In the genomic region with DNA sequence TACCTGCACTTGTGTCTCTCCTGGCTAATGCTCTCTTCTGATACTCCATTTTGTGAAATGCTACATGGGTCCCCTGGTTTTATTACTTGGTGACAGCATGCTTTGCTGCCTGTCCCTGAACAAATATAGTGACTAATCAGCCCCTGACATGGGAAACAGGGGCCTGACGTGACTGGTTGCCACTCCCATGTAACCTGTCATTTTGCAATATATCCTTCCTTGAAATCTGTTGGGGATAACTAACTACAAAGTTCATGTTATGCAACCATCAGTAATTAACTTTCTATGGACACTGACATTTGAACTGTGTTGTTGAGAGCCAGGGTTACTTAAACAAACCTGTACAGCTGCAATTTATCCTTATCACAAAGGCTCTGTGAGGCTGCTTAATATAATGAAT, we compare ENCODE assay signal across 16 mouse cellular contexts. TPM values are rescaled to one million over a fixed set of nuclear protein-coding genes. Genes with fewer than 3 reads are reported as not detected.
DNase-seq lines count a peak whose midpoint lies in the region; ATAC-seq and TF ChIP-seq lines count a peak whose summit lies in the region.
"Had no signal": no experiment of that assay in that cellular context is flagged by ENCODE, and none has a peak within 500 bp of the region (broad histone marks: within the 10 kb centered on the region; RNA-seq: fewer than 3 reads in every experiment).

No protein-coding gene starts in this region.

- no peaks in the 10 kb centered on the region for H3K9me3 ChIP-seq in heart, embryonic 10.5 days
- no peaks in the 10 kb centered on the region for H3K9me3 ChIP-seq in lung, postnatal 0 days (ENCODE audit: low read length)
- H3K9me3 ChIP-seq in liver, embryonic 11.5 days (ENCODE audit: control insufficient read depth, low read length), result no peaks in the 10 kb centered on the region
- no peaks in the 10 kb centered on the region for H3K9me3 ChIP-seq in stomach, embryonic 16.5 days (replicated peaks; ENCODE audit: control insufficient read depth, low read length)
- H3K9me3 ChIP-seq: embryonic facial prominence, embryonic 12.5 days; heart, embryonic 15.5 days; limb, embryonic 10.5 days had no signal

- no peak overlapping the region for H3K4me2 ChIP-seq in lung, postnatal 0 days (replicated peaks; ENCODE audit: low read depth, low read length)
- no peak overlapping the region for H3K4me2 ChIP-seq in liver, embryonic 11.5 days
- no peak overlapping the region for H3K4me2 ChIP-seq in stomach, embryonic 16.5 days (ENCODE audit: low read depth, low read length)
- H3K4me2 ChIP-seq: embryonic facial prominence, embryonic 12.5 days; heart, embryonic 15.5 days had no signal

- TF ChIP-seq POLR2A in lung, adult 2 months (IDR thresholded peaks at IDR 0.05; ENCODE audit: borderline replicate concordance, extremely low read depth, low read depth, low read length), result no peak

- H3K9ac ChIP-seq in lung, postnatal 0 days (replicated peaks; ENCODE audit: low read depth), result no peak overlapping the region
- no peak overlapping the region for H3K9ac ChIP-seq in liver, embryonic 11.5 days (ENCODE audit: low read depth, low read length)
- H3K9ac ChIP-seq in stomach, embryonic 16.5 days (ENCODE audit: low read length), result no peak overlapping the region
- H3K9ac ChIP-seq: embryonic facial prominence, embryonic 12.5 days; heart, embryonic 15.5 days had no signal

- no peak for TF ChIP-seq CTCF in lung, postnatal 0 days (IDR thresholded peaks at IDR 0.05)
- TF ChIP-seq CTCF in lung, adult 2 months (IDR thresholded peaks at IDR 0.05; ENCODE audit: insufficient read depth, low read length), result no peak

- no peaks in the 10 kb centered on the region for H3K27me3 ChIP-seq in heart, embryonic 10.5 days (ENCODE audit: insufficient read depth, poor library complexity, severe bottlenecking)
- H3K27me3 ChIP-seq in lung, postnatal 0 days (replicated peaks; ENCODE audit: insufficient read depth, low read length), result no peaks in the 10 kb centered on the region
- no peaks in the 10 kb centered on the region for H3K27me3 ChIP-seq in liver, embryonic 11.5 days (replicated peaks; ENCODE audit: control insufficient read depth, insufficient read depth, low read length)
- no peaks in the 10 kb centered on the region for H3K27me3 ChIP-seq in stomach, embryonic 16.5 days (ENCODE audit: control insufficient read depth, insufficient read depth, low read length)
- H3K27me3 ChIP-seq: embryonic facial prominence, embryonic 12.5 days; heart, embryonic 15.5 days had no signal

- H3K27ac ChIP-seq in heart, embryonic 10.5 days, result no peak overlapping the region
- H3K27ac ChIP-seq in lung, postnatal 0 days (ENCODE audit: low read length), result peak overlapping the region; percentile 66
- H3K27ac ChIP-seq in liver, embryonic 11.5 days (ENCODE audit: low read depth, low read length), result peak overlapping the region; percentile 14; the same call in 1 of the 2 replicates
- H3K27ac ChIP-seq in stomach, embryonic 16.5 days (ENCODE audit: low read length), result peak overlapping the region; percentile 84
- H3K27ac ChIP-seq: embryonic facial prominence, embryonic 12.5 days; layer of hippocampus, adult 2 months; limb, embryonic 10.5 days had no signal

- peak; percentile 64 for TF ChIP-seq EP300 in lung, postnatal 0 days (IDR thresholded peaks at IDR 0.05)

- intact Hi-C loops in left cerebral cortex, postnatal 10 days (cut with DNase I), result no loop called here

- ATAC-seq in lung, postnatal 0 days, result peak; percentile 66
- no peak for ATAC-seq in liver, embryonic 11.5 days (replicated peaks; ENCODE audit: low FRiP score)
- peak; percentile 81 for ATAC-seq in stomach, embryonic 16.5 days (ENCODE audit: insufficient read depth, low FRiP score)
- ATAC-seq: hindbrain, embryonic 16.5 days had no signal

- H3K36me3 ChIP-seq in heart, embryonic 10.5 days, result no peaks in the 10 kb centered on the region
- no peaks in the 10 kb centered on the region for H3K36me3 ChIP-seq in lung, postnatal 0 days (ENCODE audit: insufficient read depth, low read length)
- no peaks in the 10 kb centered on the region for H3K36me3 ChIP-seq in liver, embryonic 11.5 days (ENCODE audit: control insufficient read depth, insufficient read depth, low read length)
- no peaks in the 10 kb centered on the region for H3K36me3 ChIP-seq in stomach, embryonic 16.5 days (ENCODE audit: control insufficient read depth, insufficient read depth, low read length)
- H3K36me3 ChIP-seq: embryonic facial prominence, embryonic 12.5 days; heart, embryonic 15.5 days; limb, embryonic 10.5 days had no signal

- 70% methylated on average over 1 of the region's 1 CpGs for WGBS in heart, embryonic 10.5 days
- WGBS in lung, postnatal 0 days, result 29% methylated on average over 1 of the region's 1 CpGs
- 46% methylated on average over 1 of the region's 1 CpGs for WGBS in lung, adult 2 months
- 43% methylated on average over 1 of the region's 1 CpGs for WGBS in liver, embryonic 11.5 days
- 30% methylated on average over 1 of the region's 1 CpGs for WGBS in stomach, embryonic 16.5 days

- peaks cover 26% of the 10 kb centered on the region for H3K4me1 ChIP-seq in heart, embryonic 10.5 days
- H3K4me1 ChIP-seq in lung, postnatal 0 days (ENCODE audit: insufficient read depth, low read depth, low read length), result no peaks in the 10 kb centered on the region
- peaks cover 2% of the 10 kb centered on the region; the same call in 1 of the 2 replicates for H3K4me1 ChIP-seq in lung, adult 2 months (ENCODE audit: control insufficient read depth, insufficient read depth, low read length)
- peaks cover 13% of the 10 kb centered on the region for H3K4me1 ChIP-seq in liver, embryonic 11.5 days (replicated peaks; ENCODE audit: control insufficient read depth, insufficient read depth, low read length)
- H3K4me1 ChIP-seq in stomach, embryonic 16.5 days (ENCODE audit: control insufficient read depth, insufficient read depth, low read length), result peaks cover 7% of the 10 kb centered on the region

- no peak for DNase-seq in heart, embryonic 10.5 days (ENCODE audit: low spot score)
- no peak for DNase-seq in heart, postnatal 4 days
- DNase-seq in lung, postnatal 0 days (ENCODE audit: low spot score), result peak; percentile 72
- no peak for DNase-seq in lung, adult 2 months
- DNase-seq in liver, embryonic 11.5 days (ENCODE audit: low spot score), result no peak
- no peak for DNase-seq in thymus, adult 18-20 months
- no peak for DNase-seq in left cerebral cortex, postnatal 10 days (ENCODE audit: extremely low spot score in 1 of 2, low spot score in 2 of 2)
- DNase-seq: cerebellum, postnatal 36 days; thymus, postnatal 25 days had no signal

- H3K4me3 ChIP-seq in heart, embryonic 10.5 days, result 0 out of 2 replicates have a peak overlapping the region, but pooled peaks have one; percentile 15
- no peak overlapping the region for H3K4me3 ChIP-seq in lung, postnatal 0 days (ENCODE audit: low read depth, low read length)
- H3K4me3 ChIP-seq in lung, adult 2 months (replicated peaks; ENCODE audit: extremely low read depth, low read depth, low read length), result no peak overlapping the region
- H3K4me3 ChIP-seq in liver, embryonic 11.5 days (ENCODE audit: low read depth, low read length), result no peak overlapping the region
- H3K4me3 ChIP-seq in stomach, embryonic 16.5 days (replicated peaks; ENCODE audit: low read length), result no peak overlapping the region
- H3K4me3 ChIP-seq: embryonic facial prominence, embryonic 12.5 days; heart, embryonic 15.5 days; layer of hippocampus, adult 2 months; limb, embryonic 10.5 days had no signal

RNA-seq across cellular contexts. Expression of gene Kyat1, which starts 5.7 kb away (rescaled TPM):
- polyA plus RNA-seq in heart, embryonic 10.5 days (2016; fragmentation: Nextera tagmentation; extraction: Ambion mirVana), result 12.8 and 17.2 TPM in 2 replicates
- 10 to 100 TPM; 33.3 to 35.3 TPM for total RNA-seq in heart, postnatal 4 days (2021)
- 12.7 and 17.1 TPM in 2 replicates for polyA plus RNA-seq in lung, postnatal 0 days (2015; fragmentation: Nextera tagmentation; extraction: Ambion mirVana)
- 23.5 and 51.9 TPM in 2 replicates for polyA plus RNA-seq in lung, adult 2 months (2012; rRNA removed)
- 17.7 and 18.2 TPM in 2 replicates for polyA plus RNA-seq in liver, embryonic 11.5 days (2014; fragmentation: Nextera tagmentation; extraction: Ambion mirVana)
- 25.8 and 39.2 TPM in 2 replicates for polyA plus RNA-seq in stomach, embryonic 16.5 days (2015; fragmentation: Nextera tagmentation; extraction: Ambion mirVana)
- total RNA-seq in left cerebral cortex, postnatal 10 days (2021), result 10 to 100 TPM; 13.1 to 15.8 TPM

RNA-seq across cellular contexts. Expression of gene Spout1, which starts 21.7 kb away (rescaled TPM):
- 52.1 and 72.0 TPM in 2 replicates for polyA plus RNA-seq in heart, embryonic 10.5 days (2016; fragmentation: Nextera tagmentation; extraction: Ambion mirVana)
- 10 to 100 TPM in 1 of 2 experiments, 1 to 10 TPM in 1; 8.4 to 10.7 TPM for total RNA-seq in heart, postnatal 4 days (2021)
- polyA plus RNA-seq in lung, postnatal 0 days (2015; fragmentation: Nextera tagmentation; extraction: Ambion mirVana), result 21.7 and 23.4 TPM in 2 replicates
- polyA plus RNA-seq in lung, adult 2 months (2012; rRNA removed), result 18.3 and 18.8 TPM in 2 replicates
- 85.0 and 87.2 TPM in 2 replicates for polyA plus RNA-seq in liver, embryonic 11.5 days (2014; fragmentation: Nextera tagmentation; extraction: Ambion mirVana)
- polyA plus RNA-seq in stomach, embryonic 16.5 days (2015; fragmentation: Nextera tagmentation; extraction: Ambion mirVana), result 62.7 and 65.6 TPM in 2 replicates
- total RNA-seq in left cerebral cortex, postnatal 10 days (2021), result 10 to 100 TPM; 37.0 to 40.3 TPM

RNA-seq across cellular contexts. Expression of gene Endog, which starts 28.7 kb away (rescaled TPM):
- 31.3 and 32.5 TPM in 2 replicates for polyA plus RNA-seq in heart, embryonic 10.5 days (2016; fragmentation: Nextera tagmentation; extraction: Ambion mirVana)
- 10 to 100 TPM; 44.4 to 48.9 TPM for total RNA-seq in heart, postnatal 4 days (2021)
- polyA plus RNA-seq in lung, postnatal 0 days (2015; fragmentation: Nextera tagmentation; extraction: Ambion mirVana), result 19.6 and 24.4 TPM in 2 replicates
- polyA plus RNA-seq in lung, adult 2 months (2012; rRNA removed), result 58.1 and 87.9 TPM in 2 replicates
- 27.1 and 29.1 TPM in 2 replicates for polyA plus RNA-seq in liver, embryonic 11.5 days (2014; fragmentation: Nextera tagmentation; extraction: Ambion mirVana)
- 17.5 and 19.0 TPM in 2 replicates for polyA plus RNA-seq in stomach, embryonic 16.5 days (2015; fragmentation: Nextera tagmentation; extraction: Ambion mirVana)
- total RNA-seq in left cerebral cortex, postnatal 10 days (2021), result 10 to 100 TPM; 18.6 to 23.3 TPM

RNA-seq across cellular contexts. Expression of gene Lrrc8a, which starts 37.5 kb away (rescaled TPM):
- 20.2 and 34.4 TPM in 2 replicates for polyA plus RNA-seq in heart, embryonic 10.5 days (2016; fragmentation: Nextera tagmentation; extraction: Ambion mirVana)
- 10 to 100 TPM; 56.3 to 59.2 TPM for total RNA-seq in heart, postnatal 4 days (2021)
- 58.2 and 68.8 TPM in 2 replicates for polyA plus RNA-seq in lung, postnatal 0 days (2015; fragmentation: Nextera tagmentation; extraction: Ambion mirVana)
- 56.5 and 66.7 TPM in 2 replicates for polyA plus RNA-seq in lung, adult 2 months (2012; rRNA removed)
- polyA plus RNA-seq in liver, embryonic 11.5 days (2014; fragmentation: Nextera tagmentation; extraction: Ambion mirVana), result 21.4 and 21.7 TPM in 2 replicates
- polyA plus RNA-seq in stomach, embryonic 16.5 days (2015; fragmentation: Nextera tagmentation; extraction: Ambion mirVana), result 34.0 and 40.1 TPM in 2 replicates
- 10 to 100 TPM; 47.8 to 51.9 TPM for total RNA-seq in left cerebral cortex, postnatal 10 days (2021)

RNA-seq across cellular contexts. Expression of gene Gm28035, which starts 40.4 kb away (rescaled TPM):
- polyA plus RNA-seq in heart, embryonic 10.5 days (2016; fragmentation: Nextera tagmentation; extraction: Ambion mirVana), result 0.14 and 0.19 TPM in 2 replicates
- 1 to 10 TPM in 1 of 2 experiments, under 1 TPM in 1; 0.88 to 1.5 TPM for total RNA-seq in heart, postnatal 4 days (2021)
- polyA plus RNA-seq in lung, postnatal 0 days (2015; fragmentation: Nextera tagmentation; extraction: Ambion mirVana), result 0.12 and 0.21 TPM in 2 replicates
- 11.6 and 18.8 TPM in 2 replicates for polyA plus RNA-seq in lung, adult 2 months (2012; rRNA removed)
- polyA plus RNA-seq in liver, embryonic 11.5 days (2014; fragmentation: Nextera tagmentation; extraction: Ambion mirVana), result 0.16 and 0.23 TPM in 2 replicates
- 0.24 and 0.30 TPM in 2 replicates for polyA plus RNA-seq in stomach, embryonic 16.5 days (2015; fragmentation: Nextera tagmentation; extraction: Ambion mirVana)
- total RNA-seq in left cerebral cortex, postnatal 10 days (2021), result 1 to 10 TPM; 6.3 to 7.3 TPM
- total RNA-seq: MEL had no signal
